Mouse (Mus musculus): Measurements from ENCODE around the gene Shroom2.

Shroom2 gene

DNA sequence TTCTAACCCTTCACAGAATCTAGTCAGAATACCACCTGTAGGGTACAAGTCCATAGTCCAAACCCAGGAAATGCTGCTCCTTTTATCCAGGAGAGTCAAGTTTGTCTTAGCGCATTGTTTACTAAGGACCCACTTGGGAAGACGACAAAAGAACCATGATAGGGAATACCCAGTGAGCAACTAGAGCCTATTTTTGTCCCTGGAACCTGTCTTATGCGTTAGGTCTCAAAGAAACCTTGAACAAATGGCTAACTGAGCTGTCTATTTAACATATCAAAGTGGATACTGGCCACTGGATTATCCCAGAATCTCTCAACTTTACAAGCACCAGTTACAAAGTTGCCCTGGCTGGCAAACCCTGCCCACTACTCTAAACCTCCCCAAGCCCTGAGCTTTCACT lies 67.6 kb downstream of the Shroom2 start:
- DNase-seq (ENCODE audit: low spot score): no peak

DNA sequence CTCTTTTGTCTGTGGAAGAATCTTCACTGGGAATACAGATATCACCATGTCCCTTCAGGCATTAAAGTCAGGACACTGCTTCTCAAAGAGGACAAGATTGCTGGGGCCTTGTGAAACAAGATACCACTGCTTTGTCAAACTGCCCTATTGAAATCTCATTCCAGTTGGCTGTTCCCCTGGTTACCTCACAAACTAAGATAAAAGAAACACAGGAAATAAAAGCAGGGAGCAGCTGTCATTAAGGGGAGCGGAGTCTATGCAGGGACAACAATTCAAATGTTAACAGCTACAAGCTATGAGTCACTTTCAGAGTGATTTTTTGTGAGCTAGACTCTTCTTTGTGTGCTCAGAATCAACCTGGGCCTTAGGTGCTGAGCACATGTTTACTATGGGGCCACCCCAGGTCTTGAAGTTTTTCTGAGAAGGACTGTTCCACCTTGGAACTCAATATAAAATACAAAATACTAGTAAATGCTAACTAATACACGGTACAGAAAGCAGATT lies 78.4 kb downstream of the Shroom2 start:
- DNase-seq (ENCODE audit: low spot score): no peak

DNA sequence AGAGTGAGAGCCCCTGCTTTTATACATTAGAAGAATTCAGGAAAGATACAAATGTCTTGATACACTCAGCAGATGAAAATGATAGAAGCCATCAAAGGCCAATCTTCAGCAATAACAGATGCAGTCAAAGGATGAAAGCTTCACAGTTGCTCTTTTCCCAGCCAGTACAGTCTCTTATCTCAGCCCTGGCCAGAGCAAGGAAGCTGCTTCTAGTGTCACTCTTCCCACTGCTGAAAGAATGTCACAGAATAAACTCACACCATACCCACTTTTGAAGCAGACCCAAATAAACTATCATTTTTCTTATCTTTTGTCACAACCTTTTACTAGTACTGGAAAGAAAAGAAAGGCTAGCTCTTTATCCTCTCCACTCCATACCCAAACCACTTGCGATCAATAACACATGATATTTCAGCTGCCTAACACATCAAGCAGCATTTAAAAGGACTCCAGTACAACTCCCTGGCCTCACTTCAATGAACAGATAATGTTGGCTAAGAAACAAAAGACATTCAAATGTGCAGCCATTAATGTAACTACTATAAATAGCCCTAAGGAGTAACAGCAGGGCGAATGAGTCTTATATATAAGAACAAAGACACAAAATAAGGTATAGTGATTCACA lies 90.0 kb downstream of the Shroom2 start:
- no peak for DNase-seq (ENCODE audit: low spot score)

DNA sequence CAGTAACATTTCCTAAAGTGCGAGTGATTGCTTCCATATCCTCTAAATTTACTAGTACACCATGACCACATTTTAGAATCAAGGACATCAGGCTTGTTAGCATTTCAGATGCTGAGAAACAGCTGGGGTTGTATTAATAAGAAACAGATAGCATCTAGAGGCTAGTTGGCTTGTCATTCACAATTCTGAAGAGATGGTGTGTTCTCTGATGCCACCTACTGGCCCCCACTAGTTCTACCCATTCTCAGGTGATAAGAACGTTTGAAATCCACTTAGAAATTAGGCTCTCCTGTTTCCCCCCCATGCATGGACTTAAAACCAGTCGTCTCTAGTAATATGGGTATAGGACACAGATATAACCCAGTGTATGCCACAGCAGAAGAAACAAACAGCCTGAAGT lies 92.9 kb downstream of the Shroom2 start:
- DNase-seq (ENCODE audit: low spot score): peak; percentile 2

DNA sequence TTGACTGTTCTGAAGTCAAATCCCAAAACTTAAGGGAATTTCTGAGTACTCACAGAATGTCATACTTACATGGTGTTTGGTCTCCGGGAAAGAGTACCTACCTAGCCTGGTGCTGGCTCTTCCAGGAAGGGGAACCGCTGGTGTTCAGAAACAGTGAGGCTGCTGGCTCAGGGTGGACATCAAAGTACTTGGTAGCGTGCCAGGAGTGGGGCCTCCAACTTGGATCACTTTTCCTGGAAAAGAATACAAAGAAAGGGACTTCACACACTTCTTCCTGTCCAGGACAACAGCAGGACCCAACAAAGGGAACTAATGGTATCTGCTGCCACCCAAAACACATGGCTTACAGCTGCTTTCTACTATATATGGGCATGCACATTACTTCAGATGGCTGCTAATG lies 95.8 kb downstream of the Shroom2 start:
- DNase-seq (ENCODE audit: low spot score): no peak

DNA sequence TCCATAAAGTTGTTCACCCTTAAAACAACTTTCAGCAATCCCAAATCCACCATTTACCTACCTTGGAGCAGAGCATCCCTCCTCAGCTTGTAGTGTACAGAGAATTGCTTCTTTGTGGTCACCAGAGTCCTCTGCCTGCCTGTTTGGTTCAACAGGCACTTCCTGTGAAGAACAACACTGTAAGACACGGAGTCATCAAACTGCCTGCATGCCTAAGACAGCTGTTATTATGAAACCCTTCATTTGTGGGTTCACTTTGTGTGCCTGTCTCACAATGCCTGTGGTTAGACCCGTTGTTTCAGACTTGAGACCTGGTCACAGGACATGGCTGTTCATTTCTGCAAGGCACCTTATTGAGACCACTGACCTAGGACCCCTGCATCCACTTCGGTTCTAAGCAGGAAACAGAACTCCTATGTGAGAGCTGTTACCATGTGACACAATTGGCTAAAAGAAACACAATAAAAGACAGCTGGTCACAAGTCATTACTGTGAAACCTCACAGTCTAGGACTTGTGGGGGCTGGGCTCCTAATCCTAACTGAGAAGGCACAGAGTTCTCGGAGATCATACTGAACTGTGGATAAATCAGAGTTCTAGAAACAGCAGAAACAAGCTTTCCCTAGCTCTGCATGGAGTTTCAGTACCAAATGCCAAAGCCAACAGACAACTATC lies 111.8 kb downstream of the Shroom2 start:
- no peak for DNase-seq (ENCODE audit: low spot score)

DNA sequence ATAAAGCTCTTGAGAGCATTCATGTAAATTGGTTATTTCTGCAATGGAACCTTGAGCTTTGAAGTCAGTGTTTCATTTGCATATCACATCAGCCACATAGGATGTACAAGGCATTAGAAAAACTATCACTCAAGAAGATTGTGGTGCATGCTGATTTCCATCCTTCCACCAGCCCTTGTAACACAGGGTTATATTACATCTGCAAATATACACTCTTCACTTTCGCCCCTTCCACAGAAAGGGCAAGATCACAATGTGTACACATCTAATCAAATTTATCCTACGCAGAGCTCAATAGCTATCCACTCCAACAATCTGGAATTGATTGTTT lies 112.7 kb downstream of the Shroom2 start:
- no peak for DNase-seq (ENCODE audit: low spot score)

DNA sequence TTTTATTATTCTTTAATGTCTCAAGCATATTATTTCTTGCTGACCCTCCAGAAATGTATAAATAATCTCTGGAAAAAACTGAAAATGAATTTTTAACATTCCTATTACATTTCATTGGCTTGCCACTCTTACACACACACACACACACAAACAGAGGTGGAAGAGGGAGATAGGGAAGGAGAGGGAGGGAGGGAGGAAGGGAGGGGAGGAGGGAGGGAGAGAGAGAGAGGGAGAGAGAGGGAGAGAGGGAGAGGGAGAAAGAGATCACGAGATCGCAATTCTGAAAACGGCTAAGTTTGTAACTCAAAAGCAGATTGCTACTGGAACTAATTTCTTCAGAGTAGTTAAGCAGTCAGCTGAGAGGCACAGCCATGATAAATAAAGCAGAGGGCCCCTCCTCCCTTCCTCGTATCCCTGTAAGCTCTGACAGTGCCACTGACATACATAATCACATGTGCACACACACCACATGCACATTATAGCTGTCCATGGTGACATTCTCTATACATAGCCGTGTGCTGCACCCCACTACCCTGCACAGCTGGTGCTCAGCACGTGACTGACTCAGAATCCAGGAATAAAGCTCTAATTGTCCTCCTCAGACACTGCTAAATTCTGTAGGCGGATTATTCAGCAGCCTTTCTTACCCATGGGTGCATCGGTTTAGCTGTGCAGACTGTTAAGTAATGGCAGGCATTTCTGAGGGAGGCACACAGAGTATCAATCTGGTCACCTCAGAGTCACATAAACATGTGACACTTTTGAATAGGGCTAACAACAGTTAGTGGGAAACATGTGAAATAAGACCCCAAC lies 113.3 kb downstream of the Shroom2 start:
- DNase-seq (ENCODE audit: low spot score): no peak

DNA sequence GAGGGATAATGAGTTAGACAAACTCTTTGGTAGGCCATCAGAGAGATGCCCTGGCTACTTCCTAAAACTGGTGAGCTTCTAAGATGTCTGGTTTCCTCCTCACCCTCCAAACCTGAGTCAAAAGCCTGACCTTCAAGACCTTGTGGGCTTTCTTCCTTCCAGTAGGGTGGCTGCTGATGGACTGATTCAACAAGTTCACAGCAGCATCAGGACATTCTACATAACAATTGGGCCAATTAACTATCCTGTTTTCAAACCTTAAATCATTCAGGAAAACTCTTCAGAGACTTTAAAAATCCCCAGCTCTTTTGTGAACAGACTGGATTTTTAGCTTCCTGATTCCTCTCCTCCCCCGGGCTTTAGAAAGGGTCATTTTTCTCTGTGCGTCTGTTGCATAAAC lies 116.6 kb downstream of the Shroom2 start:
- no peak for DNase-seq (ENCODE audit: low spot score)

DNA sequence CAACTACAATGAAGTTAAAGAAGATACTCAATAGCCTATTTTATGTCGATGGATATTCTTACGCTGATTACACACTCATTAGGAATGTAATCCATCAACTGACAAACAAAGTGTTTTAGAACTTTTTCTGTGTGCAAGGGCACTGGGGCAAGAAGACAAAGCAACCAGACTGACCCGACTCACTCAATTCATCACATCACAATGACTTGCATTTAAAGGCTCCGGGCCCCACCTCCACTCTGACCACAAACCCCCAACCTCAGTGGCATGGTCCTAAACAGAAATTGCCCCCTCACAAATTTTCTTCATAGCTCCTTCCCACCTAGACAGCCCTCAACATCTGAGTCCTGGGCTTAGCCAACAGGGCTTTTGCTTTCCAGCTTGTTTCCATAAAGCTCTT lies 124.4 kb downstream of the Shroom2 start:
- no peak for DNase-seq (ENCODE audit: low spot score)

DNA sequence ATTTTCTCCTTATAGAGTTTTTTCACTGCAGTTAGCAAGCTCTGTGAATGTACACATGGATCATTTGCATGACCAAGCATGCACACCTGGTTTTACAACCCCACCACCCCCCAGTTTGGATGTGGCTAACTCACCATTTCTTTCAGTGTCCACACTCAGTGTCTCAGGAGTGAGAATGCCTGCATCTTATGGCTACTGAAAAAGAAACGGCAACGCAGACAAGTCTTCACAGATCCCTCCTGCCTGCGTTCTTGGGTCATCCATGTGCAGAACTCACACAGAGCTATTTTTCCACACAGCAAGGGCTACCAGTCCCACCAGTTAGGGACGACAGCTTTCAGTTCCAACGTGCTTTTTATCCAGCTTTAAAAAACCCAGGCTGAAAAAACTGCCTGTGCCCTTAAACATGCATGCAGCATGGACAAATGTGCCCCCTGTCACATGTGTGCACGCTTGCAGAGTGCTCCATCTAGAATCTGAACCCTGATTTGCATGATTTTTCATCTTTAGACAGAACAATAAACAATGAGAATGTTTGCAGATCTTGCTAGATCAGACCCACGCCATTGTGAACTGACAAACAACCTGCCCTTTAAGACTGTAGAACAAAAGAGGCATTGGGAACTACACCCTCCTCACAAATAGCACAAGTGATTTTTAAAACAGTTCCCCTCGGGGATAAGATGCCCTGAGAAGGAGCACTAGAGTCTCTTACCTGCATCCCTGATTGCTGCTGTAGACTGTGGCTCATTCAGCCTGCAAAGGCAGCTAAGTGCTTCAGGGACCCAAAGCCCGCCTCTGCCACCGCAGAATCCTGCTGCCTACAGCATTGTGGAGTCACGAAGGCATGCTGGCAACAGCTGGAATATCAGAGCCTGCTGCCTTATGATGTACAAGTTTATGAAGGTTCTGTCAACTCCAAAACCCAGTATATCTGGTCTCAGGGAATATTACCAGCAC lies 125.3 kb downstream of the Shroom2 start:
- DNase-seq (ENCODE audit: low spot score): no peak

DNA sequence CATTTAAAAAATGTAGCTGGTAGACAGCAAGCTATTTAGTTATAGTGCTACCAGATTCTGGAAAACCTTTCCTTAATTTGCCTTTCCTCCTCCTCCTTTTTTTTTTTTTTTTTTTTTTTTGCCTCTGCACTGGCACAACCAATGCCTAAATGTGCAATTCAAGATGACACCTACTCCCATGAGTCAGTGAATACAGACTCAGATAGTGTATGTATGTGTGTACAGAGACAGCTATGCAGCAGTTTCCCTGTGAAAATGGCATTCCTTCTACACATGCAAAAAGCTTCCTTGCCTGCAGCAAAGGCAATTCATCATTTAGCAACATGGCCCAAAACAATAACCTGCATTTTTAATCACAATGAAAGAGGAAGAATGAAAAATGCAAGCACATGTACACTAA lies 126.1 kb downstream of the Shroom2 start:
- DNase-seq (ENCODE audit: low spot score): no peak

DNA sequence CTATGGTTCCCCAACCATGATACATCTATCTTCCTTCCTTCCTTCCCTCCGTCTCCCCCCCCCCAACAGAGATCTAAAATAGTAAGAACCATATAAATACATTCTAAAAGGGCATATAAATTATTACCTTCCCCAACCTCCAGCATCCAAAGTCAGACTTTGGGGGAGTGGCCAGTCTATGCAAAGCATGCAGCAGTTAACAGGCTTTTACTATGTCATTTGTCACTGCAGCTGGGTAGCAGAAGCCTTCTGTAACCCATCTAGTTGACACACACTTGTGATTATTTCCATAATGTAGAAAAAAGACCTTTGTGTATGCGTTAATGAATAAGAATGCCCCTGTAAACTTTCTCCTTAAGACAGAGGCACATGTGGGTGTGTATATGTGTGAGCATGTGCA lies 126.6 kb downstream of the Shroom2 start:
- no peak for DNase-seq (ENCODE audit: low spot score)

DNA sequence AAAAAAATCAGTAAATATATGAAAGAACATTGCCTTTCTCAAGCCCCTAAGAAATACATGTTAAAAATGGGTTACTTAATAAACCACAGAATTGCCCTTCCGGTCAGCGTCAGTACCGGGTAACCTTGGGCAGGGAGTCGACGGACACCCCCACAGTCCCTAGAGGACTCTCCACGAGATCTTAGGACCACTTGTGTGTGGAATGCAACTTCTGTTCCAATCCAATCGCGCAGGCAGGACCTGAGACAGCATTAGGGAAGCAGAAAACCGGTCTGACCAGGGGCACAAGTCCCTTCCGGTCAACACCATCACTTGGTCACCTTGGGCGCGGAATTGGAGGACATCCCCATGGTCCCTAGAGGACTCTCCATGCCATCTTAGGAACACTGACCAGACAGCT lies 133.9 kb downstream of the Shroom2 start:
- no peak for DNase-seq (ENCODE audit: low spot score)

DNA sequence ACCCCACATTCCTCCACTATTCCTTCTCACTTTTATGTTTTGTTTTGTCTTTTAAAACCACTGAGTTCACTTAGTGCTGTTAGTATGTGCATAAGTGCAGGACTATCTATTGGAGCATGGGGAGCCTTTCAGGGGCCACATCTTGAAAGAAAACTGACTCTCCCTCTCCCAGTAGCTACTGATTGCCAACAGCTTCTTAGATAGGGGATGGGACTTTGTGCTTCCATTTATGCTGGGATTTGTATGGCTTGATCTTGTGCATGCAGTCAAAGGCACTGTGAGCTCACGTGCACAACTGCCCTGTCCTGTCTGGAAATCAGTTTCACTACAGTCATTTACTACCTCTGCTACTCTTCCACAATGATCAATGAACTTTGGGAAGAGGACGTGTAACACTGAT lies 147.9 kb downstream of the Shroom2 start:
- no peak for DNase-seq (ENCODE audit: low spot score)

DNA sequence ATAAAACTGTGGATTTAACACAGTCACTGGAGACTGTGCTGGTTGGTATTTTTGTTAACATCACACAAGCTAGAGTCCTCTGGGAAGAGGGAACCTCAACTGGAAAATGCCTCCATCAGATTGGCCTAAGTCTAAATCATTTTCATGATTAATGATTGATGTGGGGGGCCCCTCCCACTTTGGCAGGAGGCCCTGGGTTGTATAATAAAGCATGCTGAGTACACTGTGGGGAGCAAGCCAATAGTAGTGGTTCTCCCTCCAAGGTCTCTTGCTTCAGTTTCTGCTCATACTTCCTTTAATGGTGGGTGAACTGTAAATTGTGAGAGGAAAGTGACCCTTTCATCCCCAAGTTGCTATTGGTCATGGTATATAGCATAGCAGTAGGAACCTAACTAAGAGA lies 148.3 kb downstream of the Shroom2 start:
- no peak for DNase-seq (ENCODE audit: low spot score)

DNA sequence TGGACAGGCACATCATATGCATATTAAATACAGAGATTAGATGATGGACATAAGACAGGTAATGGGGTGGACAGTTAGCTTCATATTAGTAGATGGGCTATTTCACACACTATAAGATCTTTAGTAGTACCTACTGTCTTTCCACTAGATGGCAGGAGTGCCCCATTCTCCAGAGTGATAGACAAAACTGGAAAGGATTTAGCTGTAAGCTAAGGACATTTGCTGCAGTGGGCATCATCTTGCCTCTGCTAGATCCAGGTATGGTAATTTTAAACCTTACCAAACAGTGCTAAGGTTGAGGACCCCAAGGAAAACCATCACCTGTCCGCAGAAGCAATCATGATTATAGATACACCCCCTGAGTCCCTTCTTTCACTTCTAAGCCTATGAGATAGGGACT lies 150.8 kb downstream of the Shroom2 start:
- DNase-seq (ENCODE audit: low spot score): peak; percentile 21

DNA sequence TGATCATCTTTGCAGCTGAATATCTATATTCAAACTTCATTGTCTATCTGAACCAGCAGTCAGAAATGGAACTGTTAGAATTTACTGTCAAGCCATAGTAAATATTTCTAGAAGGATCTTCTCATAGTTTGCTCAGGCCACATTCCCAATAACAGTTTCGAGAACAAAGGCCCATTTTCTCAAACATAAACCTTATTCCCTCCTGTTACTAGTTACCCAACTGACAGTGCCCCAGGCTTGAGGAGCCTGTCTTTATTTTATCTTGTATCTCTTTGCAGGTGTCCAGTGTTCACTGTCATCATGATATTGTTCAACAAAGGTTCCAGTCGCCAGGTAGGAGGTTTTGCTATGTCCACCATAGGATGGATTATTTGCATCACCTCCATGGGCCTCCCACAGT lies 206.2 kb downstream of the Shroom2 start, which contains the start of gene Cldn34a:
Gene Cldn34a (plus strand): TSS at position 301 of the 400 bp plus-strand sequence.
- no peak for DNase-seq (ENCODE audit: low spot score)
